Comparison of ENCODE assay signal across 9 mouse cellular contexts in the genomic region with DNA sequence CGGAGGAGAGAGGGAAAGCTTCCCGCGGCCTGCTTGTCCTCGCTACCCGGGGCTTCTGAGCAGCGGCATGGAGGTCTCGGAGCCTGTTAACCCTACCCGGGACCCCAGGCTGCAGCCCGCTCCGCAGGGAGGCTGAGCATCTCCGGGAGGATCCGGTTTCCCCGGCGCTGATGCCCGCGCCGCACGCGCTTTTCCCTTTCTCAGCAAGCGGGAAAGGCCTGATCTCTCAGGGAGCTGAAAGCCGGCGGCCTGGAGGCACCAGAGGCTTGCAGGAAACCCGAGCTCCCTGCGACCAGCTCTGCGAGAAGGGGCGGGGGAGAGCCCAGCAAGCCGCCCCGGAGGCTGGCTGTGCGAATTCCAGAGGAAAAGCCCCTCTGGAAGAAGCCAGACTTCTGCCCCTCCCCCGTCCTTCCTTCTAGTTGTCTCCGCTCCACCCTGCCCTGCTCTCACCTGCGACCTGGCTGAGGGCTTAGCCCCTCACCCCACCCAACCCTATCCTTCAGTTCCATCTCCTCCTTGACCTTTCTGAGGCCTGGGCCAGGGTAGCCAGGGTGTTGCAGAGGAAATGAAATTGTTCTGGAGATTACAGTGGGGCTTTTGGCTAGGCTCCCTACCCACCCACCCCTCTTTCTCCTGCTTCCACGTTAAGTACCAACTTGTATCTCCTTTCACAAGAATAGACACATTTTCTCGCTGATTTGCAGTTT. TPM values are rescaled to one million over a fixed set of nuclear protein-coding genes. Genes with fewer than 3 reads are reported as not detected.
DNase-seq lines count a peak whose midpoint lies in the region.
"Had no signal": no experiment of that assay in that cellular context is flagged by ENCODE, and none has a peak within 500 bp of the region (broad histone marks: within the 10 kb centered on the region; RNA-seq: fewer than 3 reads in every experiment).

No protein-coding gene starts in this region.

- peak; percentile 65 for DNase-seq in right cerebral cortex, postnatal 4 days
- DNase-seq in right cerebral cortex, postnatal 25 days = no peak
- peak; percentile 65 to 70 for DNase-seq in cerebellum, postnatal 25 days
- DNase-seq in heart, adult 8-10 months (ENCODE audit: low spot score) = peak; percentile 48
- peak; percentile 64 for DNase-seq in kidney, adult 9 months
- DNase-seq in lung, postnatal 10 days = peak; percentile 66
- DNase-seq in testis, postnatal 14 days (ENCODE audit: low spot score) = peak; percentile 44
- no peak for DNase-seq in spleen, adult 18-20 months

RNA-seq across cellular contexts. Expression of a gene that starts 5.6 kb away (rescaled TPM):
- total RNA-seq in heart, adult 8-10 months (2022) = 1 to 10 TPM; 3.5 to 7.3 (median 5.5) TPM

RNA-seq across cellular contexts. Expression of a gene that starts 16.9 kb away (rescaled TPM):
- 1 to 10 TPM; 2.5 to 5.9 (median 3.7) TPM for total RNA-seq in heart, adult 8-10 months (2022)
- total RNA-seq: common myeloid progenitor, adult 5-6 weeks had no signal

RNA-seq across cellular contexts. Expression of a gene that starts 23.1 kb away (rescaled TPM):
- total RNA-seq in heart, adult 8-10 months (2022) = 10 to 100 TPM; 25.1 to 41.8 (median 30.5) TPM

RNA-seq across cellular contexts. Expression of a gene that starts 35.2 kb away (rescaled TPM):
- total RNA-seq in heart, adult 8-10 months (2022) = not detected
- total RNA-seq: common myeloid progenitor, adult 5-6 weeks had no signal

Comparison
In these comparisons a context has a peak if more than half of its experiments do, and no peak if none do; other contexts are left out.
1. DNase-seq: peak in right cerebral cortex, postnatal 4 days (single experiment), cerebellum, postnatal 25 days (2 of 2), heart, adult 8-10 months (single experiment), kidney, adult 9 months (single experiment), lung, postnatal 10 days (single experiment) and testis, postnatal 14 days (single experiment); none in right cerebral cortex, postnatal 25 days (single experiment) and spleen, adult 18-20 months (0 of 2).